Comparison of ENCODE assay signal across 25 mouse cellular contexts in the genomic region with DNA sequence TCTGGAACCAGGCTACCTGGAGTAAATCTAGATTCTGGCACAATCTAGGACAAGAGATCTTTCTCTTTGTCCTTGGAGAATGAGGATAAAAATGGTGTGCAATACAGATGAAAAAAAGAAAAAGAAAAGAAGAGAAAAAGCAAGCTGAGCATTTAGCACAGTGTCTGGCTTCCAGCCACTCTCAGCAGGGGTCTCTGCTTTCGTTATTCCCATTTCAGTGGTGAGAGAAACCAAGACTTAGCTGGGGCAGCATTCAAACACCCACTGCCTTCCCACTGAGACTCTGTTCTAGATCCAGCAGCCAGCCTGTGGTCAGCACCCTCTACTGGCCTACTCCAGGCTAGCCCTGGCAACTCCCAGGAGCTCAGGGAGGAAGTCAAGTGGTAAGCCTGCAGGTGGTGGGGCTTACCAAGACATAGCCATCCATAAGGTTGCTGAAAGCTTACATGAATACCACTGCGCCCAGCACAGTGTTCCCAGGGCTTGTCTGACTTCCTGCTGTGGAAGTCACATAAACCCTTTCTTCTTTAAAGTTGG. TPM values are rescaled to one million over a fixed set of nuclear protein-coding genes. Genes with fewer than 3 reads are reported as not detected.
DNase-seq lines count a peak whose midpoint lies in the region; TF ChIP-seq lines count a peak whose summit lies in the region.
"Had no signal": no experiment of that assay in that cellular context is flagged by ENCODE, and none has a peak within 500 bp of the region (broad histone marks: within the 10 kb centered on the region; RNA-seq: fewer than 3 reads in every experiment).

No protein-coding gene starts in this region.

- H3K27ac ChIP-seq in kidney, adult 2 months (ENCODE audit: insufficient read depth, low read depth, low read length), result no peak overlapping the region
- H3K27ac ChIP-seq in ES-Bruce4 (ENCODE audit: insufficient read depth, low read length), result no peak overlapping the region
- H3K27ac ChIP-seq: embryonic facial prominence, embryonic 12.5 days; forebrain, embryonic 13.5 days; hindbrain, embryonic 12.5 days; limb, embryonic 12.5 days; midbrain, embryonic 13.5 days; neural tube, embryonic 13.5 days had no signal

- no peaks in the 10 kb centered on the region for H3K27me3 ChIP-seq in kidney, adult 2 months (replicated peaks; ENCODE audit: control insufficient read depth, insufficient read depth, low read length)
- H3K27me3 ChIP-seq in ES-Bruce4 (ENCODE audit: control insufficient read depth, insufficient read depth, low read length, poor library complexity, severe bottlenecking), result no peaks in the 10 kb centered on the region
- H3K27me3 ChIP-seq: embryonic facial prominence, embryonic 12.5 days; forebrain, embryonic 13.5 days; hindbrain, embryonic 12.5 days; limb, embryonic 12.5 days; midbrain, embryonic 13.5 days; neural tube, embryonic 13.5 days had no signal

- WGBS in kidney, adult 2 months, result 84% methylated on average over 2 of the region's 2 CpGs

- H3K9me3 ChIP-seq in ES-Bruce4 (replicated peaks; ENCODE audit: control insufficient read depth, insufficient read depth, low read length, poor library complexity, severe bottlenecking), result no peaks in the 10 kb centered on the region
- H3K9me3 ChIP-seq: embryonic facial prominence, embryonic 12.5 days; forebrain, embryonic 13.5 days; hindbrain, embryonic 12.5 days; limb, embryonic 12.5 days; midbrain, embryonic 13.5 days; neural tube, embryonic 13.5 days had no signal

- 0 out of 2 replicates have a peak, but pooled peaks have one; percentile 7 for TF ChIP-seq CTCF in kidney, adult 2 months (conservative IDR thresholded peaks at IDR 0.05; ENCODE audit: insufficient read depth, insufficient read length, low read depth, low read length)
- peak; percentile 30 for TF ChIP-seq CTCF in ES-Bruce4 (IDR thresholded peaks at IDR 0.05; ENCODE audit: low read depth, low read length)

- H3K36me3 ChIP-seq in kidney, adult 2 months (ENCODE audit: control insufficient read depth, insufficient read depth, low read length), result 0 out of 2 replicates have a peak, but pooled peaks cover 2% of the 10 kb centered on the region
- no peaks in the 10 kb centered on the region for H3K36me3 ChIP-seq in ES-Bruce4 (ENCODE audit: control insufficient read depth, insufficient read depth, low read length, poor library complexity, severe bottlenecking)

- 0 out of 2 replicates have a peak, but pooled peaks cover 2% of the 10 kb centered on the region for H3K4me1 ChIP-seq in kidney, adult 2 months (ENCODE audit: control insufficient read depth, insufficient read depth, low read length)
- peaks cover 2% of the 10 kb centered on the region for H3K4me1 ChIP-seq in ES-Bruce4 (ENCODE audit: control insufficient read depth, insufficient read depth, low read length)
- H3K4me1 ChIP-seq: embryonic facial prominence, embryonic 12.5 days; forebrain, embryonic 13.5 days; hindbrain, embryonic 12.5 days; limb, embryonic 12.5 days; midbrain, embryonic 13.5 days; neural tube, embryonic 13.5 days had no signal

- no peak for TF ChIP-seq EP300 in ES-Bruce4 (IDR thresholded peaks at IDR 0.05; ENCODE audit: insufficient read depth, low read depth, low read length)

- no peak overlapping the region for H3K9ac ChIP-seq in ES-Bruce4 (ENCODE audit: low read depth, poor library complexity, severe bottlenecking)
- H3K9ac ChIP-seq: embryonic facial prominence, embryonic 12.5 days; forebrain, embryonic 13.5 days; hindbrain, embryonic 12.5 days; limb, embryonic 12.5 days; midbrain, embryonic 13.5 days; neural tube, embryonic 13.5 days had no signal

- TF ChIP-seq POLR2A in kidney, adult 2 months (IDR thresholded peaks at IDR 0.05; ENCODE audit: low read depth, low read length), result no peak
- TF ChIP-seq POLR2A in ES-Bruce4 (IDR thresholded peaks at IDR 0.05; ENCODE audit: insufficient read depth, low read length), result no peak

- peak; percentile 21 to 50 for DNase-seq in cerebellum, postnatal 25 days
- DNase-seq in cerebellum, adult 8-10 months, result no peak
- no peak for DNase-seq in kidney, adult 2 months
- no peak for DNase-seq in kidney, postnatal 14 days
- DNase-seq in brain, adult 2 months (ENCODE audit: low read depth, low spot score), result peak; percentile 33
- DNase-seq in urinary bladder, postnatal 14 days (ENCODE audit: low spot score), result no peak
- DNase-seq: adrenal gland, adult 8-10 months; B cell, adult 2 months; gastrocnemius, postnatal 25 days; heart, postnatal 10 days; kidney, adult 9 months; kidney, postnatal 36 days; lung, adult 18-20 months; lung, postnatal 14 days; right cerebral cortex, postnatal 14 days; spleen, adult 18-20 months; thymus, postnatal 4 days had no signal

- no peak overlapping the region for H3K4me3 ChIP-seq in kidney, adult 2 months (ENCODE audit: insufficient read depth, low read depth, low read length)
- H3K4me3 ChIP-seq in ES-Bruce4 (ENCODE audit: low read depth, low read length), result no peak overlapping the region
- H3K4me3 ChIP-seq: embryonic facial prominence, embryonic 12.5 days; erythroblast, embryonic 14.5 days; forebrain, embryonic 13.5 days; hindbrain, embryonic 12.5 days; limb, embryonic 12.5 days; midbrain, embryonic 13.5 days; neural tube, embryonic 13.5 days had no signal

RNA-seq across cellular contexts. Expression of a gene that starts 6.6 kb away (rescaled TPM):
- 15.4 and 17.0 TPM in 2 replicates for polyA plus RNA-seq in kidney, adult 2 months (2012; rRNA removed)
- polyA plus RNA-seq in ES-Bruce4 (2011; ENCODE audit: insufficient read depth, insufficient read length, low read depth, missing spikeins), result 2.3 and 2.4 TPM in 2 replicates
- polyA plus RNA-seq: erythroblast, embryonic 14.5 days had no signal

RNA-seq across cellular contexts. Expression of a gene that starts 8.1 kb away (rescaled TPM):
- 18.0 and 19.6 TPM in 2 replicates for polyA plus RNA-seq in kidney, adult 2 months (2012; rRNA removed)
- 61.0 and 61.2 TPM in 2 replicates for polyA plus RNA-seq in ES-Bruce4 (2011; ENCODE audit: insufficient read depth, insufficient read length, low read depth, missing spikeins)

Comparison
In these comparisons a context has a peak if more than half of its experiments do, and no peak if none do; other contexts are left out.
1. DNase-seq: peak in cerebellum, postnatal 25 days (2 of 2) and brain, adult 2 months (single experiment); none in cerebellum, adult 8-10 months (single experiment), kidney, adult 2 months (single experiment), kidney, postnatal 14 days (single experiment) and urinary bladder, postnatal 14 days (single experiment).